Mouse (Mus musculus): Measurements from ENCODE around the gene Hist1h2bp.
"Not testable (repeated sequence)": the region's sequence is repeated elsewhere in the genome, so short reads cannot be mapped to it uniquely, and the experiment has no call there.

GRCm38 (mm10) chr13:21833461-21833860 is 46.2 kb downstream of the Hist1h2bp start, which contains the start of the genes Hist1h2ap and Hist1h2br:
- TF ChIP-seq CTCF (IDR thresholded peaks at IDR 0.05; ENCODE audit: control insufficient read depth, insufficient read depth, low read length); POLR2A (IDR thresholded peaks at IDR 0.05; ENCODE audit: borderline replicate concordance, control insufficient read depth, low read depth, low read length): not testable (repeated sequence)
